Mouse (Mus musculus) liver, embryonic 14.5 days (tissue): Measurements from ENCODE around the gene Ccm2l.

ENCODE experiments used
- CTCF ChIP-seq: IDR thresholded peaks from 2 replicates; pipeline ENCODE4 v1.5.1; 2016; ENCODE audit warnings: antibody characterized with exemption, low read depth, control low read depth
- EP300 ChIP-seq: IDR thresholded peaks from 2 replicates; pipeline ENCODE4 v1.6.1; 2016; ENCODE audit warnings: antibody characterized with exemption, low read depth

DNA sequence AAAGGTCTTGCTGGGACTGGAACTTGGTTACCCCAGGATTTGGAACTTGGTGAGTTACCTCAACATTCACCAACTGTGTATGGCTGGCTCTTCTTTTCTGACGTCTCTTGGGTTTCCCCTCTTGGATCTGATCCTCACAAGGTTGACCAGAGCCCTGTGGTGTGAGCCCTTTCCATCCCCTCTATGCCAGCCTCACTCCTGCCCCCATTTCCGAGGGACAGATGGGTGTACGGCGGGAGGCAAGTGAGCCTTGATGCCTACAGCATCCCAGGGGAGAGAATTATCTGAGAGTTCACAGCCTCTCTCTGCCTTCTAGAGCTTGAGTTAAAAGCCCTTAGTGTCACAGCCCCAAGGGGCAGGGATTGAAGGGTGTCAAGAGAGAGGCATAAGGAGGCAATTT lies 38.3 kb upstream of the Ccm2l start:
- TF ChIP-seq CTCF (no peak), EP300 (no peak)
